Mouse (Mus musculus) heart, postnatal 0 days (tissue): Measurements from ENCODE around the gene Hectd1. TPM values are rescaled to one million over a fixed set of nuclear protein-coding genes. Genes with fewer than 3 reads are reported as not detected.

Experiments
- ATAC-seq: fragments of 200-750 bp; cut with Nextera tagmentation; 2 replicates; pipeline ENCODE4 v1.8.0; 2017; ENCODE audit warnings: low read depth, moderate number of reproducible peaks, moderate library complexity; ENCODE audit not compliant: insufficient read depth
- DNase-seq: peaks from one replicate; pipeline ENCODE4 v3.0.0-alpha.2; 2016; ENCODE audit warnings: low spot score
- H3K27ac ChIP-seq: fragments of 300-500 bp; sonication (generic); 2 replicates; pipeline ENCODE4 v1.5.1; 2014; ENCODE audit warnings: low read depth, mild to moderate bottlenecking
- H3K27me3 ChIP-seq: fragments of 300-500 bp; sonication (generic); 2 replicates; pipeline ENCODE4 v1.6.1; 2014; ENCODE audit warnings: low read length, mixed read lengths; ENCODE audit not compliant: control insufficient read depth, insufficient read depth
- H3K36me3 ChIP-seq: fragments of 300-500 bp; sonication (generic); replicated peaks from 2 replicates; pipeline ENCODE4 v1.6.1; 2014; ENCODE audit warnings: low read length, mixed read lengths; ENCODE audit not compliant: control insufficient read depth, insufficient read depth
- H3K4me1 ChIP-seq: fragments of 300-500 bp; sonication (generic); 2 replicates; pipeline ENCODE4 v1.6.1; 2014; ENCODE audit warnings: antibody characterized with exemption; ENCODE audit not compliant: control insufficient read depth, insufficient read depth
- H3K4me2 ChIP-seq: fragments of 300-500 bp; sonication (generic); 2 replicates; pipeline ENCODE4 v1.6.1; 2014; ENCODE audit warnings: low read depth, mild to moderate bottlenecking, low read length, moderate library complexity
- H3K4me3 ChIP-seq: fragments of 300-500 bp; sonication (generic); 2 replicates; pipeline ENCODE4 v1.5.1; 2014; ENCODE audit warnings: low read depth, low read length
- H3K9ac ChIP-seq: fragments of 300-500 bp; sonication (generic); replicated peaks from 2 replicates; pipeline ENCODE4 v1.6.1; 2014; ENCODE audit warnings: low read depth, low read length, mixed read lengths
- H3K9me3 ChIP-seq: fragments of 300-500 bp; sonication (generic); replicated peaks from 2 replicates; pipeline ENCODE4 v1.6.1; 2016; ENCODE audit warnings: low read length; ENCODE audit not compliant: control insufficient read depth
- CTCF ChIP-seq: IDR thresholded peaks from 2 replicates; pipeline ENCODE4 v1.5.1; 2016; ENCODE audit warnings: antibody characterized with exemption, control low read depth, low read depth
- EP300 ChIP-seq: IDR thresholded peaks from 2 replicates; pipeline ENCODE4 v1.6.1; 2016; ENCODE audit warnings: antibody characterized with exemption, low read depth
- WGBS: fragments of 180-500 bp; shearing (Covaris S2); extraction: QIAGEN DNeasy Blood & Tissue Kit; methylation state at CpG from one replicate; pipeline ENCODE4 v1.1.7; 2014; 5-methylcytosine and 5-hydroxymethylcytosine counted together
- polyA plus RNA-seq: library from polyadenylated mRNA; unstranded; fragments of >200 nt; fragmentation: Nextera tagmentation; extraction: Ambion mirVana; gene quantifications from 2 replicates; pipeline ENCODE4 v1.2.1, GENCODE M21; 2015
- total RNA-seq: library from RNA; depleted of rRNA; stranded (reverse); fragments of >200 nt; gene quantifications from 2 replicates; pipeline ENCODE4 v1.2.3, GENCODE M21; 2014; ENCODE audit warnings: low replicate concordance

Hectd1 gene
- total and polyA plus RNA-seq, 2 experiments from 2014 or later = 27.1 to 71.1 TPM

DNA sequence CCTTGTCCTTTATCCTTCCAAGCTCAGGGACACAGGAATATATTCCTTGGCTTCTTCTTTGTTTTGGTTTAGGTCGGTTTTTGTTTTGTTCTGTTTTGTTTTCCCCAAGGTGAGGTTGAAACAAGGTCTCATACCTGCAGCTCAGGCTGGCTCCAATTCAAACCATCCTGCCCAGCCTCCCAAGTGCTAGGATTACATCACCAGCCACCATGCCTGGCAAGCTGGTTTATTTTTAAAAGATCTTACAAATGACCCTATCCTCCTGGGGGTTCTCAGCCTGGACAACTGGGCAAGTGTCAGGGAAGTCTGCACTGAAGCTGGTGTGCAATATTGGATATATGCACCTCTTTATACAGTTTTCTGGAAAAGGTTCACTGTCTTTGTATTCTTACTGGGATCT, 116.7 kb downstream of the Hectd1 start:
- ATAC-seq (no peak), DNase-seq (no peak)
- Histone ChIP-seq H3K4me2 (no peak overlapping the region), H3K27me3 (no peaks in the 10 kb centered on the region), H3K4me1 (peaks cover 7% of the 10 kb centered on the region; the same call in 1 of the 2 replicates), H3K27ac (no peak overlapping the region), H3K9me3 (no peaks in the 10 kb centered on the region), H3K36me3 (no peaks in the 10 kb centered on the region), H3K4me3 (no peak overlapping the region), H3K9ac (no peak overlapping the region)
- 61% methylated on average over 1 of the region's 1 CpGs for WGBS
- TF ChIP-seq CTCF = no peak
- no peak for TF ChIP-seq EP300

DNA sequence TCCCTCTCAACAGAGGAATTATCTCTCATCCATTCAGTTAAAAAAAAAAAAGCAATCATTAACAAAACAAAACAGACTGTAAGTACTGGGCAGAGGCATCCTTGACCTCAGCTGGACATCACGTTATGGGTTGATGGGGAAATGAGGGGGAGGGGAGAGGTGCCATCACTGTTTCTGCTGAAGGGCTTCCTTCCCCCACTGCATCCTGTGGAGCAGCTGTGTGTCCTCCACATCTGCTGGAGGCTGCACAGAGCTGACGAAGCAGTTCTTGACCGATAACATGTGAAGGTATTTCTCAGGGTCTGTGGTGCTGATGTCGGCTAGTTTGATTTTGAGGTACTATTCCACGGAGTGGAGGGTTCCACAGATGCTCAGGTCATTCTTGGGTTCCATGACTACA, 119.2 kb downstream of the Hectd1 start:
- Histone ChIP-seq H3K4me2 (no peak overlapping the region), H3K27me3 (no peaks in the 10 kb centered on the region), H3K36me3 (no peaks in the 10 kb centered on the region), H3K4me1 (peaks cover 7% of the 10 kb centered on the region; the same call in 1 of the 2 replicates), H3K4me3 (no peak overlapping the region), H3K9me3 (no peaks in the 10 kb centered on the region), H3K27ac (no peak overlapping the region), H3K9ac (no peak overlapping the region)
- ATAC-seq (no peak), DNase-seq (no peak)
- WGBS = 57% methylated on average over 5 of the region's 5 CpGs
- TF ChIP-seq CTCF (no peak), EP300 (no peak)

DNA sequence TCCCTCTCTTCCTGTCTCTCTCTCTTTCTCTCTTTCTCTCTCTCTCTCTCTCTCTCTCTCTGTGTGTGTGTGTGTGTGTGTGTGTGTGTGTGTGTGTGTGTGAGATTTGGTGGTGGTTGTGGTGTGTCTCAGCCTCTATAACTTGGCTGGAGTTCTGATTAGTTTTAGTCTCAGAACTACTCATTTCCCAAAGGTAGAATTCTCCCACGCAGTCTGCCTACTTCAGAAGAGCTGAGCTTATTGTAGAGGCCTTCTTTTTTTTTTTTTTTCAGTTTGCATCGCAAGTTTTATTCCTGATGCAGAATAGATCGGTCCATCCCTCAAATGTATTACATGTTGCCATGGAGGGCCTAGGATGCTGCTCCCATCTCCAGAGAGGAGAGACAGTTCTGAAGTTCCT, 119.6 kb downstream of the Hectd1 start:
- ATAC-seq (no peak), DNase-seq (no peak)
- H3K27me3 ChIP-seq = no peaks in the 10 kb centered on the region
- peak overlapping the region; percentile 78 for H3K27ac ChIP-seq
- H3K9me3 ChIP-seq = no peaks in the 10 kb centered on the region
- no peak overlapping the region for H3K4me3 ChIP-seq
- H3K9ac ChIP-seq = no peak overlapping the region
- H3K36me3 ChIP-seq = no peaks in the 10 kb centered on the region
- H3K4me2 ChIP-seq = no peak overlapping the region
- peaks cover 7% of the 10 kb centered on the region; the same call in 1 of the 2 replicates for H3K4me1 ChIP-seq
- TF ChIP-seq EP300 (no peak), CTCF (no peak)
- WGBS = 52% methylated on average over 3 of the region's 3 CpGs

DNA sequence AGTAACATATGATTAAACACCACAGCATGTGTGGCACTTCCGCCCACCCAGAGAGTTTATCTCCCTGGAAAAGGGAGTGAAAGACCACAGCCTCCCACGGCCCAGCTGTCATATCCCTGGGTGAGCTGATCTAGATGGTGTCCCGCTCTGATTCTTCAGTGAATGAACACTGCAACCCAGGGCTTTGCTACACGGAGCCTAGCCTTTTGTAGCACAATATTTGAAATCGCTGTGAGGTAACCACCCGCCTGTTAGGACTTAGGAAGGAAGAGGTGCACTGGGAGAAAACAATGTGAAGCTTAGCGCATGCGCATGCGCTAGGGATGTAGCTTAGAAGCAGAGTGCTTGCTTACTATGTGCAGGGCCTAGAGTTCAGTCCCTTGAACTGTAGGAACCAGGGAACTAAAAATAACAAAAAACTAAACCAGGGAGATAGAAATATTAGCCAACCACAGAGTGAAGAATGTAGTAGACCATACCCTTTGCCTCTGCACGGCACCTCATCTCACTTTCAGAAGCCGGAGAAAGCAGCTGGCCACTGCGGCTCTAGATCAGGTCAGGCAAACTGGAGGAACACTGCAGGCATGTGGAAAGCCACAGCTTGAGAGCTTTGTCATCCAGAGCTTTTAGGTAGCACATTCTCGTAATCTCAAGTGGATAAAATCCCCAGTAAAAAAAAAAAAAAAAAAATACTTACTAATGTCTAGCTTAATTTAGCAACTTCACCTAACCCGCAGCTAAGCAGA, 120.2 kb downstream of the Hectd1 start:
- H3K4me3 ChIP-seq = no peak overlapping the region
- no peaks in the 10 kb centered on the region for H3K27me3 ChIP-seq
- TF ChIP-seq CTCF (no peak), EP300 (no peak)
- H3K9me3 ChIP-seq = no peaks in the 10 kb centered on the region
- no peak overlapping the region; the same call in 1 of the 2 replicates for H3K4me2 ChIP-seq
- H3K4me1 ChIP-seq = peaks cover 7% of the 10 kb centered on the region
- WGBS = 33% methylated on average over 14 of the region's 14 CpGs
- peak; percentile 50 for DNase-seq
- H3K9ac ChIP-seq = 0 out of 2 replicates have a peak overlapping the region, but pooled peaks have one; percentile 15
- peak; percentile 40; the same call in 1 of the 2 replicates for ATAC-seq
- no peaks in the 10 kb centered on the region for H3K36me3 ChIP-seq
- H3K27ac ChIP-seq = peak overlapping the region; percentile 78

DNA sequence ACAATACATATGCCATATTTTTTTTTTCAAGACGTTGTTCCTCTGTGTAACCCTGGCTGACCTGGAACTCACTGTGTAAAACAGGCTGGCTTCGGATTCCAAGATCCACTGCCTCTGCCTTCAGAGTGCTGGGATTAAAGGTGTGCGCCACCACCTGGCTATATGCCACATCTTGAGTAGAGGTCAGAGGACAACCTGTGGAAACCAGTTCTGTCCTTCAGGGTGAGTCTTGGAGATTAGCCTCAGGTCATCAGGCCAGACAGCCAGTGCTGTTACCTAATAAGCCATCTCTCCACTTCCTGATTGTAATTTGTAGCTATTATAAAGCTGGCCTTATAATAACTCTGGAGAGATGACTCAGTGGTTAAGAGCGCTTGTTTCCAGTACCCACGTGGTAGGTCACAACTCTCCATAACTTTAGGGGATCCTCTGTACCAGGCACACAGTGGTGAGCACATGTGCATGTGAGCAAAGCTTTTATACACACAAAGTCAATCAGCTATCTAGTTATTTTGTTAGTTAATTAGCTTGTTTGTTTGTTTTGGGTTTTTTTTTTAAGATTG, 122.6 kb downstream of the Hectd1 start:
- no peak for DNase-seq
- Histone ChIP-seq H3K4me3 (no peak overlapping the region), H3K4me1 (peaks cover 7% of the 10 kb centered on the region), H3K36me3 (no peaks in the 10 kb centered on the region), H3K9ac (no peak overlapping the region), H3K9me3 (no peaks in the 10 kb centered on the region), H3K27ac (no peak overlapping the region), H3K27me3 (no peaks in the 10 kb centered on the region), H3K4me2 (no peak overlapping the region)
- ATAC-seq = no peak
- WGBS = 68% methylated on average over 5 of the region's 5 CpGs
- TF ChIP-seq EP300 (no peak), CTCF (no peak)
